Mouse (Mus musculus) hematopoietic multipotent progenitor cell, adult 10-12 weeks (in vitro differentiated cells): ENCODE data around the gene Yme1l1. TPM values are rescaled to one million over a fixed set of nuclear protein-coding genes. Genes with fewer than 3 reads are reported as not detected.

Experiments used
- polyA plus RNA-seq: library from polyadenylated mRNA; stranded (reverse); fragments of >175 nt; gene quantifications from 2 replicates; pipeline ENCODE4 v1.2.3, GENCODE M21; 2012; ENCODE audit warnings: low replicate concordance

The Yme1l1 gene
- 1.9 and 11.2 TPM in 2 replicates for polyA plus RNA-seq

DNA sequence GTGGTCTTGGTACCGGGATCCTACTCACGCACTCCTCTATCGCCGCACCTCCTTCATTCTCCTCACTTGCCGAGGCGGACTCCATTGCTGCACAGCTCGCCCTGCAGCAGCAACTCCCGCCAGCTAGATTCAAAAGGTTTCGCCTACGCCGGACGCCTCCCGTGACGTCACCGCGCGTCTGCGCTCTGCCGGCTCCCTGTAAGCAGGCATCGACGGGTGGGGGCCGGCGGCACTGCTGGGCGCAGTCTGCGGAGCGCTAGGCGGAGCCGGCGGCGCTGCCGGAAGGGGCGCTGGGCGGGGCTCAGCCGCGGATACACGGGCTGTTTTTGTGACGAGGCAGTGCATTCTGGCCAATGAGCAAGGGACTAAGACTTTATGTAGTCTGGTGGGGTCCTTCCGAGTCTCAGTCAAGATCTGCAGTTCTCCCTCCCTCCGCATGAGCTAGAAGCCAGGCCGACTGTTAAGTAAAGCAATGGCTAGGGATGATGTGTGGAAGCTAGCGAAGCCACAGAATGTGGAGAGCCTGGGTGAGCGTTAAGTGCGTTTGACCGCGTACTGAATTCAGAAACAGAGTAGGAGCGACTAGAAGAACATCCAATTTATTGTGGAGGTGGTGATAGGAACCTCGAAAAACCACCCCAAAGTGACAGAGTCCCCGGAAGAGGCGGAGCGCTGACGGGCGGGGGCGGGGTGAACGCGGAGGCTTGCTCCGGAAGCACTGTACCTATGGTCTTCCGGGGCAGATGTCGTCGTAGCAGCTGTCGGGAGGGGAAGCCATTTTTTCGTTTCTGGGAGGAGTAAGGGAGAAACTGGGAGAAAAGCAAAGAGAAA, at the start of gene Yme1l1, which contains the start of gene Mastl:
Gene Yme1l1, plus strand, starts transcription at position 593 of the 831 bp plus-strand sequence.
Gene Mastl, minus strand, starts transcription at position 248 of the 831 bp plus-strand sequence.

DNA sequence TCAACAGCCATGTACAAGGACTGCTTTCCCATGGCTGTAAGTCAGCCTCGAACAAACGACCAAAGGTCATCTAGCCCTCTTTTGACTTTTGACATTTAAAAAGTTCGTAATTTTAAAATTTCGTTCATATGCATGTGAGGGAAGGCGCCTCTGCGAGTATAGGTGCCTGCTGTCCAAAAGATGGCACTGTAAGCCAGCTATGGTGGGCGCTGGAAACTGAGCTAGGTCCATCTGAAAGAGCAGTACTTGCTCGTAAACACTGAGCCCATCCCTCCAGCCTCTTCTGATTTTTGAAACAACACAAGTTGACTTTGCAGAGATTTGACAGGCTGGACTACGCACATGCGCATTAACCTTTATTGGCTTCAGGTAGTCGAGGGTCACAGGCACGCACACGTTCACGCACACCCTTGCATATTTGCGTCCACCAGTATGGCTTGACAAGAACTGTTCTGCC, 50.9 kb downstream of the Yme1l1 start, which contains the start of gene 4931423N10Rik:
Gene 4931423N10Rik, plus strand, starts transcription at position 407 of the 457 bp plus-strand sequence.

Other genes with a start within 250 kb of the Yme1l1 start
- 49.1 and 126 TPM in 2 replicates for gene Abi1, start 116.1 kb upstream of the Yme1l1 start, polyA plus RNA-seq
- gene Acbd5, start 88.2 kb upstream of the Yme1l1 start, polyA plus RNA-seq, result 8.8 and 14.1 TPM in 2 replicates
- gene Mastl, start 345 bp upstream of the Yme1l1 start, polyA plus RNA-seq, result 0.05 and 0.38 TPM in 2 replicates
- not detected in 2 replicates for gene 4931423N10Rik, start 51.1 kb downstream of the Yme1l1 start, polyA plus RNA-seq
- 0.07 TPM in 1 of 2 replicates, not detected in the other for gene Nxph2, start 164.9 kb downstream of the Yme1l1 start, polyA plus RNA-seq